Mouse (Mus musculus) CD4-positive helper T cell, adult 2 months (primary cell): ENCODE data around the gene Os9.
A peak's percentile ranks its signal among the peaks of the same experiment; 100 is the strongest.
"Not testable (repeated sequence)": the region's sequence is repeated elsewhere in the genome, so short reads cannot be mapped to it uniquely, and the experiment has no call there.

Source experiments
- DNase-seq: peaks from one replicate; pipeline ENCODE4 v3.0.0-alpha.2; 2012; ENCODE audit warnings: low read depth, missing footprints, low spot score

The Os9 gene

GRCm38 (mm10) chr10:127081996-127082620 is 38.8 kb downstream of the Os9 start:
- no peak for DNase-seq

GRCm38 (mm10) chr10:127080901-127081780 is 39.8 kb downstream of the Os9 start:
- no peak for DNase-seq

GRCm38 (mm10) chr10:127079665-127080391 is 41.1 kb downstream of the Os9 start:
- no peak for DNase-seq

- DNase-seq: no peak
Measured at GRCm38 (mm10) chr10:127078677-127079575, 42.0 kb downstream of the Os9 start.

GRCm38 (mm10) chr10:127078001-127078676 is 42.8 kb downstream of the Os9 start:
- DNase-seq: no peak

GRCm38 (mm10) chr10:127077515-127077914 is 43.4 kb downstream of the Os9 start:
- DNase-seq: no peak

- DNase-seq: peak; percentile 89
Measured at GRCm38 (mm10) chr10:127076082-127076481, 44.8 kb downstream of the Os9 start.

GRCm38 (mm10) chr10:127075651-127076050 is 45.3 kb downstream of the Os9 start:
- no peak for DNase-seq

GRCm38 (mm10) chr10:127075080-127075479 is 45.9 kb downstream of the Os9 start, which contains the start of gene Agap2:
Gene Agap2 (plus strand): TSS chr10:127075284.
- peak; percentile 89 for DNase-seq

- DNase-seq: no peak
Measured at GRCm38 (mm10) chr10:127073981-127074380, 47.0 kb downstream of the Os9 start.

GRCm38 (mm10) chr10:127072969-127073368 is 48.0 kb downstream of the Os9 start:
- DNase-seq: not testable (repeated sequence)

- DNase-seq: not testable (repeated sequence)
Measured at GRCm38 (mm10) chr10:127072270-127072669, 48.7 kb downstream of the Os9 start.

GRCm38 (mm10) chr10:127071203-127071602 is 49.7 kb downstream of the Os9 start:
- DNase-seq: no peak

- DNase-seq: peak; percentile 88
Measured at GRCm38 (mm10) chr10:127070190-127071121, 50.5 kb downstream of the Os9 start, which contains the start of gene Tspan31. Gene Tspan31 (minus strand): TSS chr10:127070264.

- no peak for DNase-seq
Measured at GRCm38 (mm10) chr10:127069281-127070189, 51.4 kb downstream of the Os9 start.

- DNase-seq: no peak
Measured at GRCm38 (mm10) chr10:127068360-127069038, 52.4 kb downstream of the Os9 start.

- DNase-seq: no peak
Measured at GRCm38 (mm10) chr10:127066519-127067018, 54.4 kb downstream of the Os9 start.
